Mouse (Mus musculus) mesoderm, embryonic 11.5 days (tissue): ENCODE results near the gene Rngtt.
A peak's percentile ranks its signal among the peaks of the same experiment; 100 is the strongest.
"Not testable (repeated sequence)": the region's sequence is repeated elsewhere in the genome, so short reads cannot be mapped to it uniquely, and the experiment has no call there.

Source experiments
- DNase-seq: peaks from one replicate; pipeline ENCODE4 v3.0.0-alpha.2; 2012; ENCODE audit warnings: low read depth, low spot score

Gene Rngtt

GRCm38 (mm10) chr4:33309764-33310757 lies at the start of gene Rngtt:
Rngtt (plus strand) TSS chr4:33310311.
- DNase-seq: peak; percentile 97

DNA sequence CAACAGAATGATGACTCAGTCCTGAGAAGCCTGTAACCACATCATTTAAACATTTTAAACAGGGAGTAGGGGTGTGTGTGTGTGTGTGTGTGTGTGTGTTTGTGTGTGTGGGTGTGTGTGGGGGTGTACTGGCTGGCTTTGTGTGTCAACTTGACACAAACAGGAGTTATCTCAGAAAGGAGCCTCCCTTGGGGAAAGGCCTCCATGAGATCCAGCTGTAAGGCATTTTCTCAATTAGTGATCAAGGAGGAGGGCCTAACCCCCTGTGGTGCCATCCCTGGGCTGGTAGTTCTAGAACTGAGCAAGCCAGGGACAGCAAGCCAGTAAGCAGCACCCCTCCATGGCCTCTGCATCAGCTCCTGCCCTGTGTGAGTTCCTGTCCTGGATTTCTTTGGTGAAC lies 49.8 kb upstream of the Rngtt start:
- DNase-seq: no peak

DNA sequence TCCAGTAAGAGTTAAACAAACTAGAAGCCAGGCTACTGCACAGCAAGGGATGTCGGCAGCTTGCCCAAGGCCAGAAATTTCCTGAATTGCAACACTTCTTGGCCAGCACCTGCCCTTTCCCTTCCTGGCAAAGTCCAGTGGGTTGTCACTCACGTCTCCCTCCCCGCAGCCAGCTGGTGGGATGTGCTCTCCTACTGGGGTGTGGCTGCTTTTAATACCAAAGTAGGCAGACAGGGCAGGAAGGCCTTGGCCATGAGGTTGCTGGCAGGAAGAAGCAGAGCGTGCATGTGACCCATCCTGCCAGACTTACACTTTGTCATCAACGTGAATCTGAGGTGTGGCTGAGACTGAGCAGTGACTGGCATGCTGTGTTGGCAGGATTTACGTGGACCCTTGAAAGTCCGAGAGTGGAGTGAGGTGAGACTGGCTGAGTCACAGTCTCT lies 48.8 kb upstream of the Rngtt start:
- no peak for DNase-seq

GRCm38 (mm10) chr4:33262897-33263296 lies 47.2 kb upstream of the Rngtt start:
- DNase-seq: no peak

GRCm38 (mm10) chr4:33264979-33265726 lies 45.0 kb upstream of the Rngtt start:
- DNase-seq: no peak

DNA sequence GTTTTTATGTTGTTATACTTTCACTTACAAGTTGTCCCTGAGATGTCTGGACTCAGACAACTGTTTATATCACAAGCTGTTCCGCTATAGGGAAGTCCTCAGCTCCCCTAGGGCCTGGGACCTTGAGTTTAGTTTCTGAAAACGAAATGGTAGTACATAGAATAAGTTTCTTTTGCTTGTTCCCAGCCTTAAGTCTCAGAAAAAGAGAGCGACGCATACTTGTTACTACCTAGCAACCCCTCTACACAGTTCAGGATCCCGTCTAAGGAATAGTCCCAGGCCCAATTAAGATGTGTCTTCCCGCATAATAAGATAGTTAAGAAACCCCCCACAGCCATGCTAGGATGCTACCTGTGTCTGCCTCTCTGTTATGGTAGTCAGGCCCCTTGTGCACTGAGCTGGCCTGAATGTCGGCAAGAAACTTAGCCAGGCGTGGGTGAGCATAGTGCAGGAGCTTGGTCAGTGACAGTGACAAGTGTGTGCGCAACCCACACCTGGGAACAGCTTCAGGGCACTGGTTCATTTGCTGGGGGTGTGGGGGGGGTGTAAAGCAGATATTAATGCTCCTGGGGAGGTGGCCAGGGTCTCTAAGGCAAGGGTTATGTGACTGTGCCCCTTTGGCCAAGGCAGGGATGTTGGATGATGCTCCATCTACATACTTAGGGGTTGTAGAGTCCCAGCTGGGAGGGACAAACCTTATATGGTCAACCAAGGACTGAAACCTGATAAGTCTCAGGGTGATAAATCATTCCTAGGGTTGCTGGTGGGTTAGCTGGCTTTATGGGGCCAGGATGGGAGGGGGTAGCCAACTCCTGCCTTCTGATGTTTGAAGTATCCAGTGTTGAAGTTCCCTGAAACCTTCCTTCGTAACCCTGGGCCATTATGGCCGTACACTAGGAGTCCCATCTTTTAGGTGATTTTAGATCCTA lies 39.5 kb upstream of the Rngtt start:
- no peak for DNase-seq

DNA sequence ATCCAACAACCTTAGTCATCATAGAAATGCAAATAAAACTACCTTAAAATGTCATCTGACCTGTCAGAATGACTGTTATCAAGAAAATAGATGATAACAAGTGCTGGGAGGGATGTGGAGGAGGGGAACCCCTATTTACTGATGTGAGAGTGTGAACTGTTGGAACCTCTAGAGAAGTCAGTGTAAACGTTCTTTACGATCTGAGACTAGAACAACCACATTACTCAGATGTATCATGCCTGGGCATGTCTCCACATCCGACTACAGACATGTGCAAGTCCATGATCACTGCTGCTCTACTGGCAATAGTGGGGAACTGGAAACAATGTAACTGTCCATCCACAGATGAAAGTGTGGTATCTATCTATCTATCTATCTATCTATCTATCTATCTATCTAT lies 36.7 kb upstream of the Rngtt start:
- no peak for DNase-seq

GRCm38 (mm10) chr4:33281891-33282685 lies 28.0 kb upstream of the Rngtt start:
- DNase-seq: no peak

GRCm38 (mm10) chr4:33284083-33284880 lies 25.8 kb upstream of the Rngtt start:
- no peak for DNase-seq

DNA sequence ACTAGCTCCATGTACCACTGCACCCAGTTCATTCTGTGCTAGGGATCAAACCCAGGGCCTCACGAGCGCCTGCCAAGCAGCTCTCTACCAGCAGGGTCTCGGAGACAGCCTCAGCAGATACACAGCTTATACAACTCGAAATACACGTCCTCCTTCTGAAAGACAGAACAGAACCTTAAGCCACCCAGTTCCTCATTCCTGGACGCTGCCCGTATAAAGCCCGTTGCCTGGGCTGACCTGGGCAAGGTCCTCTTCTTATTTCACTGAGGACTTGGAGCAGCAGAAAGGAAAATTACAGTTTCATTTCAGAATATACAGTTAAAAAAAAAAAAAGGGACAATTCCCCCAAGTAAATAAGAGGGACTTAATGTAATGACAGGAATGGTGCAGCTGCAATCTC lies 24.7 kb upstream of the Rngtt start:
- DNase-seq: no peak

- DNase-seq: no peak
Observed at GRCm38 (mm10) chr4:33289106-33289650, 20.9 kb upstream of the Rngtt start.

- peak; percentile 18 for DNase-seq
Observed at GRCm38 (mm10) chr4:33290002-33290401, 20.1 kb upstream of the Rngtt start, which contains the start of gene Pnrc1. Pnrc1 (minus strand) TSS chr4:33290163.

DNA sequence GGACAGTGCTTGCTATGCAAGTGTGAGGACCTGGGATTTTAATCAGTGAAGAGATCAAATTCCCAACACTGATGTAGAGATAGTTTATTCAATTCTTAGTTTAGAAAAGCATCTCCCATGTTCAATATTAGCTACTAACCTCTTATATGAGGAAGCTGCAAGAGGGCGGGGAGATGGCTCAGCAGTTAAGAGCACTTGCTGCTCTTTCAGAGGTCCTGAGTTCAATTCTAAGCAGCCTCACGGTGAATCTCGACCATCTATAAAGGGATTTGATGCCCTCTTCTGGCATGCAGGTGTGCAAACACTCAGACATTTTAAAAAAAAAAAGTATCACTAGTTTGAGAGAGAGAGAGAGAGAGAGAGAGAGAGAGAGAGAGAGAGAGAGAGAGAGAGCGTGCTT lies 19.2 kb upstream of the Rngtt start:
- no peak for DNase-seq

GRCm38 (mm10) chr4:33292409-33293370 lies 17.4 kb upstream of the Rngtt start:
- peak; percentile 81 for DNase-seq

- DNase-seq: not testable (repeated sequence)
Observed at GRCm38 (mm10) chr4:33300891-33301665, 9.0 kb upstream of the Rngtt start.

DNA sequence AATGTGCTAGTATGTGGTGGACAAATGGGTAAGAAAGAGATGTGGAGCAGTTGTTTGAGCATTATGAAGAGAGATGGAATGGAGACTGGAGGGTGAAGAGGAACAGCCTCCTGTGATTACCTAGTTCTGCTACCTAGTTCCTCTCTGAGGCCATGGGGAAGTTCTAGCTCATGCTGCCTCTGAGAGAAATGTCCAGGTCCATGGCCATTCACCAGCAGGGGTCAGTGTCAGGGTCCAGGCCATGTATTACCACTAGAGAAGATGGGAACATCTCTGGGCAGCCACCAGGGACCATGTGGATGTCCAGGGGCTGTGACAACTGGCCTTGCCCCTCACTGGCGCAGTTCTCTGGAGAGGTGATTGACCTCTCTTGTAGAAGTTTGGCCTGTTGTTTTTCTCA lies 7.1 kb upstream of the Rngtt start:
- no peak for DNase-seq

- DNase-seq: no peak
Observed at GRCm38 (mm10) chr4:33307146-33307545, 3.0 kb upstream of the Rngtt start.
